Mouse (Mus musculus) ES-CJ7 (cell line): ENCODE data around the gene Ak4.

Experiments used
- DNase-seq: peaks from one replicate; pipeline ENCODE4 v3.0.0; 2011; ENCODE audit warnings: low read depth, low spot score

Gene Ak4

GRCm38 (mm10) chr4:101423571-101423970, 4.5 kb downstream of the Ak4 start:
- DNase-seq, result no peak

GRCm38 (mm10) chr4:101424495-101424894, 5.4 kb downstream of the Ak4 start:
- no peak for DNase-seq

DNA sequence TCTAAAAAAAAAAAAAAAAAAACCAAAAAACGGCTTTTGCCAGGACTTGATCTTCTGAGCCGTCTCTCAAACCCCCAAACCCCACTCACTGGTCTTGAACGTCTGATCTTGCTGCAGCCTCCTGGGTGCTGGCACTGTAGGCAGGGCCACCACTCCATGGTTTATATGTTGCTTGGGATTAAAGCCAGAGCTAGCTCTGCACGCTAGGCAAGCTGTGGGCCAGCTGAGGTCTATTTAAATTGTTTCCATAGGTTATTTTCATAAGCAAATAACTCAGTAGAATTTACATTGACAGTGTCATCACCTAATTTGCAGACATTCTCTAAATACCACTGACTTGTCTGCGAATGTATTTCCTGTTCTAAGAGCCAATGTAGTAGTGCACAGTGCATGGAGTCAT, 6.0 kb downstream of the Ak4 start:
- no peak for DNase-seq

GRCm38 (mm10) chr4:101425666-101426065, 6.6 kb downstream of the Ak4 start:
- no peak for DNase-seq

DNA sequence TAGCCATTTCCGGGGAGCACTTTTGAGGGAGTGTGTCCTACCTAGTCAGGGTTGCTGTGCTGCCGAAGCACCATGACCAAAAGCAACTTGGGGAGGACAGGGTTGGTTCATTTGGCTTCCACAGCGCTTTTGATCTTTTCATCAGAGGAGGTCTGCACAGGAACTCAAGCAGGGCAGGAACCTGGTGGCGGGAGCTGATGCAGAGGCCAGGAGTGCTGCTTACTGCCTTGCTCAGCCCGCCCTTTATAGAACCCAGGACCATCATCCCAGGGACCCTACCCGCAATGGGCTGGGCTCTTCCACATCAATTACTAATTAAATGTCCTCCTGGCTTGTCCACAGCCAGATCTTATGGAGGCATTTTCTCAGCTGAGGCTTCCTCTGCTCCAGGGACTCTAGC, 7.5 kb downstream of the Ak4 start:
- DNase-seq, result no peak

- DNase-seq, result no peak
Measured at GRCm38 (mm10) chr4:101427886-101428680, 9.0 kb downstream of the Ak4 start.

- DNase-seq, result no peak
Measured at GRCm38 (mm10) chr4:101429073-101429472, 10.0 kb downstream of the Ak4 start.

DNA sequence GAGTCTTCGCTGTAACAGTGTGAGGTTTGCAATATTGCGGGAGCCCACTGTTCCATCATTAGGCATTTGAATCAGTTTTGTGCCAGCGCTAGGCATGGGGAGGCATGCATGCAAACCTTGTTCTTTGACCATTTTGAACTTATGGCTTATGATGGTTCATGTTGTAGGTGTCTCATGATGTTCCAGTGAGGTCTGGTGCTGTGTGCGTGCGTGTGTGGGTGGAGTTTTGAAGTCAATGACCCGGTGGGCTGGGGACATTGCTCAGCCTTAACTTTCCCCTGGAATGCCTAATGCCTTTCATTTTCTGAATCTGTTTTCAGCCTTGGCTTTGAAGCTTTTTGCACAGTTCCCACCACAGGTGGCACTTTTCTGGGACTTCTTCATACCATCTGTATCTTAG, 10.9 kb downstream of the Ak4 start:
- no peak for DNase-seq

DNA sequence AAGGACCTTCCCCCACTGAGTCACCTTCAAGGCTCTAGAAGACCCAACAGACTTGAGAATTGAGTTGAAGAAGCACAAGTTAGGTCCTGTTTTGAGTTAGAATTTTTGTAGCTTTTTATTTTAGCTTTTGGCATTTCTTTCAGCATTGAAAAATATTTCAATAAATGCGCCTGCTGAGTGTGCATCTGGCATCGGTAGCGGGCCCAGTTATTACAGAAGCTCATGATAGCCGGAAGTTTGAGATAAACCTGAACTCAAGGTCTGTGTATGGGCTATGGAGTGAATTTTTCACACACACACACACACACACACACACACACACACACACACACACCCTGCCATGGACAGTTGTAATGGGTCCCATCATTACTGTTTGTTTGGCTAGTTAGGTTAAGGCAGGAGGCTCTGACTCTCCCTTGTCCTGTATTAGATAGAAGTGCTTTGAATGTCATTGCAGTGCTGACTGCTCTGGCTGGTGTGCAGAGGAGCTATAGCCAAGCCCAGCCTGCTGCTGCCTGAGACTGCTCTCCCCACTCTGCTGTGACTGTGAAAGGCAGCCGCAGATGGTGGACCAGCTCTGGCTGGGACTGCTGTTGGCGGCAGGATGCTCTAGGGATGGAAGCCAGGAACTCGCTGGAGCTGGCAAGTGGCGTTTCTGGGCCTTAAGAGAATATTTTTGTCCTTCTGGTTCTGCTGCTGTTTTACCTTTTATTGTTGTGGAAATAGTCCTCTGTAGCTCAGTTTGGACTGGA, 17.9 kb downstream of the Ak4 start:
- DNase-seq, result no peak

GRCm38 (mm10) chr4:101438271-101438670, 19.2 kb downstream of the Ak4 start:
- DNase-seq, result no peak

- DNase-seq, result no peak
Measured at GRCm38 (mm10) chr4:101439738-101440389, 20.8 kb downstream of the Ak4 start.

- no peak for DNase-seq
Measured at GRCm38 (mm10) chr4:101442791-101443190, 23.7 kb downstream of the Ak4 start.

DNA sequence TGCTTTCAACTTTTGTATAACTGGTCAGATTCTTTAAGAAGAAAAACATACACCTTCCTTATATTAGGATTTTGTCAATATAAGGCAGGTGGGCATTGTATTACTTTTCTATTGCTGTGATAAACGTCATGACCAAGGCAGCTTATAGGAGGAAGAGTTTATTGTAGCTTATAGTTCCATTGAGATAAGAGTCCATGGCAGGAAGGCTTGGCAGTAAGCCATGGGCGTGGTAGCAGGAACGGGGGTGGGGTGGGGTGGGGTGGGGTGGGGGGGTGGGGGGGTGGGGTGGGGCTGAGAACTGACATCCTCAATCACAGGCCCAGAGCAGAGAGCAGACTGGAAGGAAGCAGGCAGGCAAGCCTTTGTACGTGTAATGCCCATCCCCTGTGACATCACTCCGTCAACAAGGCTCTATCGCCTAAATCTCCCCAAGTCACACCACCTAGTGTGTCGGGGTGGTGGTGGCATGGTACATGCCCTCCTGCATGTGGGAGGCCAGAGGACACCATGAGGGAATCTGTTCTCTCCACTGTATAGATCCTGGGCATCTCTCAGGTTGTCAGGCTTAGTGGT, 24.4 kb downstream of the Ak4 start:
- peak; percentile 29 for DNase-seq

GRCm38 (mm10) chr4:101445660-101446059, 26.6 kb downstream of the Ak4 start:
- DNase-seq, result no peak

- DNase-seq, result peak; percentile 45
Measured at GRCm38 (mm10) chr4:101446606-101447005, 27.5 kb downstream of the Ak4 start.

DNA sequence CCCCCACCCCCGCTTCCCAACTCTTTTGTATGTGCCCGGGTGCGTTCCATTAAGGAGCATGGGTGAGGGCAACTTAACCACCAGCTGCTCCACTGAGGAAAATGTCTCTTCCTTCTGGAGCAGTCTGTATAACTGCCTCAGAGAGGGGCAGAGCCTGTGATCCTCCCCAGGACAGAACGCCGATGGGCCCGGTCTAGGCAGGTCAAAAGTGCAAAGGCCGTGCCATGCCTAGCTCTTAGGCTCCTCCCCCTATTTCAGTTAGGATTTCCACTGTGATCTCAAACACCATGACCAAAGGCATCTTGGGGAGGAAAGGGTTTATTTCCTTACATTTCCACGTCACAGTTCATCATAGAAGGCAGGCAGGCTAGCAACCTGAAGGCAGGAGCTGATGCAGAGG, 29.6 kb downstream of the Ak4 start:
- no peak for DNase-seq

- no peak for DNase-seq
Measured at GRCm38 (mm10) chr4:101449344-101449743, 30.3 kb downstream of the Ak4 start.

DNA sequence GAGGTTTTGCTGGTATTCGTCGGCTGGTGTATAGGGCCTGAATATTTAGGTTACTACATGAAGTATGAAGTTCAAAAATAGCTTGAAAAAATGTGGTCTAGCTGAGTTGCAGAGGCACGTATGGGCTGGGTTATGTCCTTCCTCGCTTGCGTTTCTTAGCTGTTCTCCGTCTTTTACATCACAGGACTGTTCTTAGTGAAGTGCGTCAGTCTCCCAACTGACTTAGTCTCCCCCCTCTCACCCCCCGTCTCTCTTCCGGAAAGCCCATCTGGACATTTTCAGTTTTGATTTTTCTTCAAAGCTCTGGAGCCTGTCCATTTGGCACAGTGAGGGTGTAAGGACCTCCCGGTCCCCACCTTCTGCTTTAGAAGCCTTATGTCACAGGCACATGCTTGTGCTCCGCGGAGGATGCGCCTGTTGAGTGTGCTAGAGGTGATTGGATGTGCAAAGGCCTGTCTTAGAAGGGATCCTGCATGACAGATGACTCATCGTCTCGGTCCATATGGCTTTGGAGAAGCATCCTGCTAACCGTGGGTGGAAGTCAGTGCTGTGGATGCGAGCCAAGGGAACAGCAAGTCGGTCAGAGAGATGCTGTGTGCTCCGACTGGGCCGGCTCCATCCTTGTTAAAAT, 31.2 kb downstream of the Ak4 start:
- no peak for DNase-seq

DNA sequence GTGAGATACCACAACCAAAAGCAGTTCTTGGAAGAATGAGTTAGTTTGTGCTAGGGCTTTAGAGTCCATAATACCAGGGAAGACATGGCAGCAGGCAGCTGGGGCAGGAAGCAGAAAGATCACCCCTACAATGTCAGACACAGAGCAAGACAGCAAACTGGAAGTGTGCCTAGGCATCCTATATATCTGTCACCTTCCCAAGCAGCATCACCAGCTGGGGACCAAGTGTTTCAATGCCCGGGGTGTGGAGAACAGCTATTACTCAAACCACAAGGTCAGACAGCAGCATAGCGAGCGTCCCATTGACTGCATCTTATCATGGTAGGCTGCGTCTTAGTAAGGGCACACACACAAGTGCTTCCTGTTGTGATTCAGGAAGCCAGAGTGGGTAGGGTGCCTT, 32.0 kb downstream of the Ak4 start:
- DNase-seq, result no peak

- no peak for DNase-seq
Measured at GRCm38 (mm10) chr4:101452829-101453228, 33.8 kb downstream of the Ak4 start.

DNA sequence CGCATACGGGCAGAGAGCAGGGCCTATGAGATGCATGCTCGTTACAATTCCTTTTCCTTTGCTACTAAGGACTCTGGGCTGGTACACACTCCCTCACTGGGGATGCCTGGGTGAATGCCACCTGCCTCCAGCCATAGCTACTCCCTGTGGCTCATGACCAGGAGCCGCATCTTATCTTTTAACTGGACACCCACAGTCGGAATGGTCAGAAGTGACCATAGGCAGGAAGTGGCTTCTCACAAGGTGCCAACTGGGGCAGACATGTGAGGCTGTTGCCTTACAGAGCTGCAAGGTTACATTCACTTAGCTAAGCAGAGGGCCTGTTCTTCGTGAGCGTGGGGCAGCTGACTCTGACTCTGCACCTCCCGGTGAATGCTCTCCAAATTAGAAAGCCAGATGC, 38.1 kb downstream of the Ak4 start:
- no peak for DNase-seq

- peak; percentile 60 for DNase-seq
Measured at GRCm38 (mm10) chr4:101458341-101458740, 39.3 kb downstream of the Ak4 start.
